Mouse (Mus musculus) brain, adult 2 months (tissue): ENCODE data around the gene Sst.
"Not testable (repeated sequence)": the region's sequence is repeated elsewhere in the genome, so short reads cannot be mapped to it uniquely, and the experiment has no call there.

Experiments
- DNase-seq: peaks from one replicate; pipeline ENCODE4 v3.0.0; 2011; ENCODE audit warnings: low read depth, low spot score

Gene Sst

DNA sequence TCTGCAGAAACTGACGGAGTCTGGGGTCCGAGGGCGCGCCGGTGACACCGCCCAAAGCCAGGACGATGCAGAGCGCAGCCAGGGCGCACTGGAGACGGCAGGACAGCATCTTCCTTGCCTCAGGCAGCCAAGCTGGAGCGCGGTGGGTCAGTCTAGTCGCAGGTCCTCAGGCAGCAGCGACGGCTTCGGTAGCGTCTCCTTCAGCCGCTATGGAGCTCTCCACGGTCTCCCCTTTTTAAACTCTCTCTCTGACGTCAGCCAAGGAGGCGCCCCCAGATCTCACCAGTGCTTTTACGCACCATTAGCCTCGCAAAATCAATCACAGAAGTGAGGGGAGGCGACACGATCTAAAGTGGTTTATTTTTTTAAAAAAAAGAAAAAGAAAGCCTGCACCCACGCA, at the start of gene Sst:
TSS of gene Sst (minus strand) at position 323 of the 400 bp plus-strand sequence.
- no peak for DNase-seq

DNA sequence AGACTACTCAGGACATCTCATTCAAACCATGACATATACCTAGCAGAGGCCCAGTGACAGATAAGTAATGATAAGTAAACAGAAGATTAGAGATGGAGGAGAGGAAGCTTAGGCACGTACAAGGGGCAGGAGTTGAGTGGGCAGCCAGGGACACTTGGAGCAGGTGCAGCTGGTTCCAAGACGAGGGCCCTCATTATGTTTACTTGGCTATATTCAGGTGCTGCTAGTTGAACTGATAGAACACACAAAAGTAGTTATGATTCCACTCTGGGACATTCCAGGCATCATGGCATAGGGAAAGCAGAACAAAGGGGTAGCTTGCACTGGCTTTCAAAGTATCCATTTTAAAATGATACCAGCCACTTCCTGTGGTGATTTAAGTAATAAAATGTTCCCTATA, 43.6 kb upstream of the Sst start:
- no peak for DNase-seq

DNA sequence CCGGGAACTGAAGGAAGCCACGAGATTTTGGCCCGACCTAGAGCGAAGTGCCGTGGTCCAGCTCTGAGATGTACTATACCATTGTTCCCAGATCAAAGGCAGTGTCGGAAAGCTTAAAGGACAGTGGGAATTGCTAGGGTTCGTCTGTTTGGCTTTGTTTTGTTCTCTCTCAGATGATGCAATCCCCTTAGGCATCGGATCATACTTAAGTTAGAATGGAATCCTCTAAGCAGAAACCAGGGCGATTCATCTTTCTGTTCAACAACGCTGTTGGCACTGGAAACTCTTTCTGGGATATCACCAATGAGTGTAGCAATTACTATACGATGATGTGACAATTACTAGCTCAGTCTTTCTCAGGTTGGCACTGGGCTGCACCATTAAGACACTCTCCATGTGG, 41.5 kb upstream of the Sst start, which contains the start of gene Rtp2:
TSS of gene Rtp2 (minus strand) at position 101 of the 400 bp plus-strand sequence.
- no peak for DNase-seq

DNA sequence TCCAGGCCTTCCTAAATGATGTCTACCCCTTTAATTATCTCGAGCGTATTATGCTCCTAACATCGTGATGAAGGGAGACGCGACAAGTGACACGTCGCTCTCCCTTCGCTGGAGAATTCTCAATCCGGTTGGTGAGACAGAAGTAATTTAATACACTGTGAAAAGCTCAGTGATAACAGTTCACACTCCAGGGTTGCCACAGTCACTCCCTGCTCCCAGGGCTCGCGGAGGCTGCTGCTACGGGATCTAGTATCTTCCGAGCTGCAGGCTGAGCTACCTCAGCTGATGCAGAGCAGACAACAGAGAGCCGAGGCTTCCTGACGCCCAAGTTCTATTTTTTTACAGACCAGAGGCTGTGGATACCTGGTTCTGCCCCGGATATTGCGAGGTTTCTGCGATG, 40.5 kb upstream of the Sst start:
- DNase-seq: peak; percentile 13

DNA sequence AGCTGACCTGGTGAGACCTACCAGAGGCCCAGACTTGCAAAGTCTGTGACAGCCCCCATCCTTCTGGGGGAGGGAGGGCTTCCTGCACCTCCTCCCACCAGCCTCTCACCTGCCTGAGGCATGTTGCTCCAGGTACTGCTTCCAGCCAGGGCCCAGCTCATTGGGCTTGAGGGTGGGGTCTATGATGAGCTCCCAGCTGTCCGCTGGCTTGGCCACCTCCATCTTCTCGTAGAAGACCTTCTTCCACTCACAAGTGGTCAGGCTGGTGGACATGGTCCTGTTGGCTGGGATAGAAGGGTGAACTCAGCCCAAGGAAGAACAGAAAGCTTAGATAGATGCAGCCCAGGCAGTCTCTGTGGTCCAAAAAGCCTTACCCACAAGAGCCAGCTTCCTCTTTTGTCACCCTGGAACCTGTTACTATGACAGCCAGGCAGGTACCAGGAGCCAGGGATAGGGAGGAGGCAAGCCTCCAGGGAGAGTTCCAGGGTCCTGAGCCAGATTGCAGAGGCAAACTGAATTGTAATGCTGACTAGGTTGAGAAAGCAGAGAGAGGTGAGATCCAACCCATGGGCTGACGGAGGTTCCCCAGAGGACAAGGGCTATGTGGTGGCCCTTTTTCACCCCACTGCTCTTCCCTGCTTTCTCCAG, 39.8 kb upstream of the Sst start:
- no peak for DNase-seq

DNA sequence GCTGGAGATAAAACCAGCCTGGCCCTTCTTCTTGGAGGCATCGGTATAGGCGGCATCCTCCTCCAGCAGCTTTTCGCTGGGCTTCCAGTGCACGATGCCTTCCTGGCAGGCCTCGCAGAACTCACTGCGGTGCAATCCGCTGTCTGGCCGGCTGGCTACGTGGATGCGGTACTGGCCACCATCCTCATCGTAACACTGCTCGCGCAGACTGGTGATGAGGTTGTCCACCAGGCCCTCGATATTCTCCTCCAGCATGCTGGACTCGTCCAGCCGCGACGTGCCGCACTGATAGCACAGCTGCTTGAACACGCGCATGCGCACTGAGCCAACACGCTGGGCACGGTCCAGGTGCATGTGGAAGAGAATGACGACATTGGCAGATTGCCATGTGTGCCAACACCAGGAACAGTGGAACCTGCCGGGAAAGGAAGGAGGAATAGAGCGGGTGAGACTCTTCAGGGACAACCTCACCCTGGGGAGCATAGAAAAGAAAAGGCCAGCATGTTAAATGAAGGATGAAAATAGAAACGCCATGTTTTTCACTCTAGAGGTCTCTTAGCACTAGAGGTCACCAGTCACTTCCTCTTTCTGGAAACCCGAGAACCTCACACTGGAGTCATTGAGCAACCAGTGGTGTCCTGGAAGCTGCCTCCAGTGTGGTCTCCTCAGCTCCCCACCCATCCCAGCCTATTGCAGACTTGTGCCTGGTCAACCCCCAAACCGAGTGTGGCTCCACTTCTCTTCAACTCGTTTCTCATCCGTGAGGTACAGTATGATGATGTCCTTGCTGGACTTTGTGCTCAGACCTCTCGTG, 36.8 kb upstream of the Sst start:
- no peak for DNase-seq

DNA sequence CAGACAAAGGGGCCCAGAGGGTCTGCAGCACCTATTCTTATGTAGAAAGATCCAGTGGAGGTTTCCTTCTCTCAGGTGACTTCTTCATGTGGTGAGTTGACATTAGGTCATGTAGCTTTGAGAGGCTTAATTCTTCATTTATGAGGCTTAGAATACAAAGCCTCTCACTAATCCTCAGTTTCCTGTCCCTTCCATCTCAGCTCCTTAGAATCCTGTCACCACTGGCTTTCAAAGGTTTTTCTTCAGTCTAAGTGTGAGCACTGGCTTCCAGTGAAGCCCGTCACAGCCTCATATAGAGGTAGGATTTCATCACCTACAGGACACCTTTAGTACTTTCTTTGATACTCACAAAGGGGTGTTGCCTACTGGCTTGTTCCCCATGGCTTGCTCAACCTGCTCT, 32.1 kb upstream of the Sst start:
- no peak for DNase-seq

DNA sequence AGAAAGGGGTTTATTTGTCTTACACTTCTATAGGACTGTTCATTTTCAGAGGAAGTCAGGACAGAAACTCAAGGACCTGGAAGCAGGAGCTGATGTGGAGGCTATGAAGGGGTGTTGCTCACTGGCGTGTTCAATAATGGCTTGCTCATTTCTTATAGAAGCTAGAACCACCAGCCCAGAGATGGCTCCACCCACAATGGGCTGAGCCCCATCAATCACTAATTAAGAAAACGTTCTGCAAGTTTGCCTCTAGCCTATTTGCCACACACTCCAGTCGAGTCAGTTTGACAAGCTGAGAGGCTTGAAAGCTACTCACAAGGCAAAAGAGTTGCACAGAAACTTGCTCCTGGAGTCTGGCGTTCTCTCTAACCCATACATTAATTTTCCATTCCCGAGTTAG, 30.9 kb upstream of the Sst start:
- no peak for DNase-seq

DNA sequence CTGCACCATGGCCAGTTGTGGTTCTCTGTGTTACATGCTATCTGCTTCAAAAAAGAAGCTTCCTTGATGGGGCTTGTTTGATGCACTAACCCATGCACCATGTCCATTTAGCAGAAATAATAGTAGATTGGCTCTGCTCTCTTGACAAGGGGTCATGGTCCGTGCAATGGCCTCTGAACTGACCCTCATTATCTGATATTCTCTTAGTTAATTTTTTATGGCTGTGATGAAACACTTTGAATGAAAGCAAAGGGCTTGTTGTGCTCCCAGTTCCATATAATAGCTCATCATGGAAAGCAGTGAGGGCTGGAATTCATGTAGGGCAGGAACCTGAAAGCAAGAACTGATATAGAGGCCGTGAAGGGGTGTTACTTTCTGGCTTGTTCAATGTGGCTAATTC, 28.7 kb upstream of the Sst start:
- no peak for DNase-seq

DNA sequence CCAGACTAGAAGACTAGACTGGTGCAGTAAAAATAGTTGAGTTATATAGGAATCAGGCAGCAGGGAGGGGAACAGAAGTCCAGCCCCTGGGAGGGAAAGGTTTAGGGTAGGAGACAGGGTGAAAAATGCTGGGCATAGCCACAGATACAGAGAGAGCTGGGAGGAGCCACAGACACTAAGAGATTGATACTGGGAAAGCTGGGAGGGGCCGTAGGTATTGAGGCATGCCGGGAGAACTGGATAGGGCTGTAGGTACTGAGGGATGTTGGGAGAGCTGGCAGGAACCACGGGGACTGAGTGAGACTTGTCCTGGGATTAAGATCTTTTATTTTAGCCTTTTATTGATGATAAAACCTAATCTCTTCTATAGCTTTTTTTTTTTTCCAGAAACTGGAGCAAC, 22.6 kb upstream of the Sst start:
- DNase-seq: no peak

DNA sequence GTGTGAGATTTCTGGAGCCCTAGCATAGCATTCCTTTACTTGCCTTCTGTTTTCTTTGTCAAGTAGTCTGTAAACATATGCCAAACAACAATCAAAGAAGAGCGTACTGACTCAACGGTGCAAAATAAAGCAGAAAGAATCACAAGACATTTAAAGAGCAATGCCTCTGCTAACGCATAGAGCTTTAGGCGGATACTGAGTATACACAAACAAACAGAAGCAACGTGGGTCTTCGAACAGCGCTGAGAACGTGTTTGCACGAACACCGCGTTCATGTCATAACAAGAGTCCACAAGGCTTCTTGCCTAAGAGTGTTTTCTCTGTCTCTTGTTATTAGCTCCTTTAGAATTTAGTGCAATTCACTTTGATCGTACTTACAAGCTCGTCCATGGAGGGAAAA, 22.0 kb upstream of the Sst start:
- no peak for DNase-seq

DNA sequence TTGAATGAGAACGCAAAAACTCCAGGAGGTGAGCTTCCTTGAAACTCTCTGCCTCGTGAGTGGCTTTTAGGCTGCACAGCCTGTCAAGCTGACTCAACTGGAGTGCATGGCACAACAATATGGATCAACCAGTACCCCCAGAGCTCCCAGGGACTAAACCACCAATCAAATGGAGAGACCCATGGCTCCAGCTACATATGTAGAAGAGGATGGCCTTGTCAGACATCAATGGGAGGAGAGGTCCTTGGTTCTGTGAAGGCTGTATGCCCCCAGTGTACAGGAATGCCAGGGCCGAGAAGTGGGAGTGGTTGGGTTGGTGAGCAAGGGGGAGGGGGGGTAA, 18.2 kb upstream of the Sst start:
- DNase-seq: not testable (repeated sequence)

DNA sequence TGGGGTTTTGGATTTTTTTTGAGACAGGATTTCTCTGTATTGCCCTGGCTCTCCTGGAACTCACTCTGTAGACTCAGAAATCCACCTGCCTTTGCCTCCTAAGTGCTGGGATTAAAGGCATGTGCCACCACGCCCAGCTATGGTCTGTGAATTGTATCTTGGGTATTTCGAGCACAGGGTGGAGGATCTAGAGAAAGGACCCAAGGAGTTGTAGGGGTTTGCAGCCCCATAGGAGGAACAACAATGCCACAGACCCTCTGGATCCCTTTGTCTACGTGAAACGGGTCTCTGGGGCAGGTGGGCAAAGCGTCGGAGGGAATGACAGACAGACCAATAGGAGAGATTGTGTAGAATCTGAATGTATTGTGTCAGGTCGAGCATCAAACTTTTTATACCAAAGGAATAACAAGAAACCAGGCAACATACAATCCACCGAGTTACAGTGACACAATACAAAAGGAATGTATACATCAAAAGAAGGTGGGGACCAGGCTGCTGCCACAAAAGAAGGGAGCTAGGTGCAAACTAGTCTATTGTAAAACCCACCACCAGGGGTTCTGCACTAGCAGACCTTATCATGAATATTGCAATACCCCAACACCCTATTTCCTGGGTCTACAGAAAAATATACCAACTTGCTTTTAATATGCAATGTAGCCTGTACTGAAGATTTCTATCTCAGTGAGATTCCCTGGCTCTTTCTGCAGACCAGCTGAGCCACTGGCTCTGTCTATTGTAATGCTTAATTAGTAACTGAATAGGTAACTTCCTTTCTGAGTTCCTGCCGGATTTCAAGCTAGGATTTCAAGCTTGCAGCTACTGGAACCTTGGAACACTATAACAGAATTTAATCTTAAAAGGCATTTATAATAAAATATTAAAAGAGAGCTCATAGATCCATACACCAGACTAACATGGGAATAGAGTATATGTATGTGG, 17.6 kb upstream of the Sst start:
- not testable (repeated sequence) for DNase-seq

DNA sequence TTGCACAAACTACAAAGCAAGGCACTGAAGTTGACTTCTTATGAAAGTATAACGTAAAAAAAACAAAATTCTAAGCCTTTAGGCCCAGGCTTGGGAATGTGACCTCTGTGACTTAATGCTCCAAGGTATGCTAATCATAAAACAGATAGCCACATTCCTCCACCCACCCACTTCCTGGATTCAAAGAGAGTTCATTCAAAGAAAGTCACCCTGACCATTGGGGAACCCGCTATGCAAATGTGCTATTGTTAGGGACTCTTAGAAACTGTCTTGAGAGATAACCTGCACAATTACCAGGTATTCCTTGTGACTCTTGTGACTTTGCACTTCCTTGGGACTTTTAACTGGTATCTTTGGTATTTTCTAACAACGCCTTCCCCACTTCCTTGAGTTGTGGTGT, 15.8 kb upstream of the Sst start:
- DNase-seq: not testable (repeated sequence)

DNA sequence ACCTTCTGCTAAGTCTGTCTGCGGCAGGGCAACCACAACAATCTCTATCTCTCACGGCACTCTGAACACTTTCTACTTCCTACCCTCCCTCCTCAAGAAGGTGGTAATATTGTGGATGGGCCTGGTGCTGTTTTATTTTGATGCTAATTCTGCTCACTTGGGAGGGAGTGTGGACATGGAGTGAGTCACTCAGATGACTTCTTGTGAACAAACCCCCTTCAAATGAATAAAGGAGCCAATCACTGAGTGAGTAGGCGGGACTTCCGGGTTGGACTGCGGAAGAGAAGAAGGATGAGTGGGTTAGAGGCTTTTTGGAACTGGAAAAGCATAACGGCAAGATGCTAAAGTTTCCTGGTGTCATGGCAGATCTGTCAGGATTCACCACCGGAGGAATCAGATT, 10.7 kb upstream of the Sst start:
- DNase-seq: no peak

DNA sequence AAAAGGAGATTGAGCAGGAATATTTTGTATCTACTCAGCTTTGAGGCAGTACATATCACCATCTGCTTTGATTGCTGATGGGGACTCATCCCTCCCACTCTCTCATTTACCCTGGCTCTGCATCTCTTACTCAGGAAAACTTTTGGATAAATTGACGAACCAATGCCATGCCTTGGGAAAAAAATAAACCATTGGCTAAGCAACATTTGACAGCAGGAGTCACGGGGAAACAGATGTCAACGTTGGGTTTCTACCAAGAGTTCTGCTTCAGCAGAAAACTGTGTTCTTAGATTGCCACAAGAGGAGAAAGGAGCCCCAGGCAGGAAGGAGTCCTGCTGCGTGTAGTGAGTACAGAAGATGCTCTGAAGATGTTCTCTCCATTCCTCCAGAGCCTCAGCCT, 9.3 kb upstream of the Sst start:
- DNase-seq: peak; percentile 78

DNA sequence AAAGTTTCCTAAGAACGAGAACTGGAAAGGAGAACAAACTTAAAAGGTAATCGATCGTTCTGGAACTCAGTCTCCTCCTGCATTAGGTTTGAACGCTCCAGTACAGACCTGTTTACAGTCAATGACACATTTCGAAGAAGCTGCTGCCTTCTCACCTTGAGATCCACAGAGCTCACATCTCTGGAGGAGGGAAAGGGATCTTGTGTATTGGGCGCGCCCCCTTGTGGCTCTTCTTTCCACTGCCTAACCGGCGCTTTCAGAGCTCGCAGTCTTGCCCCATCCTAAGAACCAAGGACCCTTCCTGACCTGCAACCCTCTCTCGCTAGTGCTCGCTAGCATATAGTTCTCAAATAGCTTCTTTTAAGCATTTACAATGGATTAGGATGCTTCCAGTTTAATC, 8.1 kb upstream of the Sst start:
- peak; percentile 91 for DNase-seq

DNA sequence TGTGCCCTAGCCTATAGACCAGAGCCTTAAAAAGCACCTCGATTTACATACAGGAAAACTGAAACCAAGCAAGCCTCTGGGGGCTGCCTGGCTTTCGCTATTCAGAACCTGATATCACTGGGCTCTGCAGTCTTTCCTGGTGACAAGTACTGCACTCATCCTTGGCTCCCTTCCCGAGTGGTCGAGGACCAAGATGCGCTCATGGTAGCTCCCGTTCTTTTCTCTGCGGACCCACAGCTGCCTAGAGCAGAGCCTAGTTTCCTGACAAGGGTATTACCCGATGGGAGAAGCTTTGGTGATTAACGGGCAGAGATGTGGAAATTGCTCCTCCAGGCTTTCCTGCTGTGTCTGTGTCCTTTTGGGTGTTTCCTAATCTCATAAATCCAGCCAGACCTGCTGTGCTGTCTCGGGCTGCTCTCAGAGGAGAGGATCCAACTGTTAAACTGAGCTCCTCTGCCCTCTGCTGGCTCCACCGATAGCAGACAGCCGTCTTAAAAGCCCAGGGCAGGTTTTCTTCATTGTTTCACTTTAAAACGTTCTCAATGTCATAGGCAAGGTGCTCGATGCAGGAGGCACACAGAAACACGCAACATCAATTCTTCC, 7.3 kb upstream of the Sst start:
- DNase-seq: peak; percentile 92

DNA sequence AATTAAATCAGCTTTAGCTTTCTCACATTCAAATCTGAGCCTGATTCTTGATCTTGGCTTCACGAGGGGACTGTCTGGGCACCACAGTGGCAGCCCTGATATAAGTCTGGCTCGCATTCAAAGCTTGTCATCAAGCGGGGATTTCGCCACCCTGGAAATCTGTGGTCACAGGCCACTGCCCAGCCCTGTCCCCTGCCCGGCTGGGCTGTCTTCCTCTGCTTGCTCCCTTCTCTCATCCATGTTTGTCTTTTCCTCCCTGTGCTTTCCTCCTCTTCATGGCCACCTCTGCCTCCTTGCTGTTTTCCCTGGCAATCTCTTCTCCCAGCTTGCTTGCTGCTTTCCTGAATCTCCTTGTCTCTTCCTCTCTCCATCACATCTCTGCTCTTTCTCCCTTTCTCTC, 6.7 kb upstream of the Sst start:
- no peak for DNase-seq

DNA sequence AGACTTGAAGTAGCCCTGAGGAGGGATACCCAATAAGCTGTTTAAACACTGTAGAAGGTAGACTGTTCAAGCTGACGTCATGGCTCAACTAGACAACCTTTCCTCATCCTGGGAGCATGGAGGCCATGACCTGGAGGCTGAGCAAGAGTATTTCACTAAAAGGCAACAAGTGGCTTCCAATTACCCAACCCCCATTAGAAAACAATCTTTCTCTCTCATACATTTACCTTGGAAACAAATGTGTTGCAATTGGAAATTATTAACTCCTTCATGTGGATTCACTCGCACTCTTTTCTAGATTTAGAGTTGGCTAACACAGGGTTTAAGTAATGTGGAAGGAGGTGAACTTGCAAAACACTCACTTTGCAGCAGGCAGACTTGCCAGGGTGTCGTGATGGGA, 4.4 kb upstream of the Sst start:
- DNase-seq: no peak

DNA sequence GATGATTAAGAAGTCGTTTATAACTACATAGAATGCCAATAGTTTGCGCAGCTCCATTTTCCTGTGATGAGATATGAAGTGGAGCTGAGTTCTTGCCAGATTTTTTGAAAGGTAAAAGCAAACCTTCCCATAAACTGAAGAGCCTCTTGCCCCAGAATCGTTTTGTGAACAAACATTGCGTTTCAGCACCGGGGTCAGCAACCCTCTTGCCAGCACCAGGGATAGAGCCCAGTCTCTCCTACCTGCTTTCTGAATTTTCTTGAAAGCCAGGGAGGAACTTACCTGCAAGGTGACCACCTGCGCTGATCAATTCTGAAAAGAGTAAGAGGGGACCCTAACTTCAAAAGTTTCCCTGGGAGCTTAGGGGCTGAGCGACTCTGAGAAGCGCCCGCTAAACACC, 607 bp downstream of the Sst start:
- DNase-seq: no peak
